Mouse (Mus musculus): ENCODE results near the gene Naa20. TPM values are rescaled to one million over a fixed set of nuclear protein-coding genes. Genes with fewer than 3 reads are reported as not detected.

Naa20 gene
- total and polyA plus RNA-seq, 2 experiments: 14.4 to 29.2 TPM

DNA sequence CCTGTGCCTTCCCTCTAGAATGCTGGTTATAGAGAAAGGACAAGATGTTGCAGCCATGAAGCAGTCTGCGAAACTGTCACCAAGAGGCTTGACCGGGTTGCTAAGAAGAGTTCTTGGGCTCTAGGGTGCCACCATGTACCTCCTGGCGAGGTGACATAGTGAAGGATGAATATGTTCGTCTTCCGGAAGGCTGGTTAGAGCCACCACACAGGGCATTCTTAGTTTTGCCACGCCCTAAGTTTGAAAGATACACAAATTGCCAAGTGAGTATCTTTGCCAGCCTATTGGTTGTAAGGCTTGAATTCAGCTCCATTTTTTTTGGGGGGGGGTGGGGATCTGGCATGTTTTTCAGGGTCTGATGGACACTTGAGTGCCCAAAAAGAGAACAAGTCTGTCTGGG is 56.2 kb downstream of the Naa20 start:
- WGBS: 80% methylated on average over 6 of the region's 6 CpGs
- Histone ChIP-seq H3K27me3 (ENCODE audit: control insufficient read depth, insufficient read depth, low read length) (no peaks in the 10 kb centered on the region; the same call in 1 of the 2 replicates), H3K4me3 (ENCODE audit: insufficient read depth, low read depth, low read length) (no peak overlapping the region), H3K27ac (replicated peaks; ENCODE audit: insufficient read depth, low read depth, low read length) (no peak overlapping the region), H3K79me2 (ENCODE audit: control insufficient read depth, insufficient read depth, low read length) (no peaks in the 10 kb centered on the region), H3K36me3 (ENCODE audit: control insufficient read depth, insufficient read depth, low read length) (no peaks in the 10 kb centered on the region), H3K9ac (ENCODE audit: low read depth, low read length) (no peak overlapping the region), H3K4me1 (ENCODE audit: control insufficient read depth, insufficient read depth, low read length) (no peaks in the 10 kb centered on the region)
- TF ChIP-seq POLR2A (IDR thresholded peaks at IDR 0.05; ENCODE audit: extremely low read depth, insufficient read depth, low read length): no peak
- DNase-seq (ENCODE audit: extremely low read depth, low read depth, low spot score): no peak

DNA sequence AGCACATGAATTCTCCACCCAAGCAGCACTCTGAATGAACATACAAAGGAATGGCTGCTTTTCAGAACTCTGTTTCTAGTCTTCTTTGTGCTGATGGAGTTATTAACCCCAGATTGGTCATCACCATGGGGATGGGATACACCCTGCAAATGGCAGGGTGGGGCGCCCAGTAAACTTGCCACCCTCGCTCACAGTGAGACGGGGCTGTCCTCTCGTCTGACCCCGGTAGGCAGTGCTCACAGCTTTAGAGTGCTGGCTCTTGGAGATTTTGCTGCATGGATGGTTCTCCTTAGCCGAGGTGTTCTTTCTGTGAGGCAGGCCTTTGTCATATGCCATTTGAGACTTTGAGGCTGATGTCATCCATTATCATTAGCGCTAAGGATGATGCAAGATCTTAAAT is 56.7 kb downstream of the Naa20 start:
- no peak overlapping the region for H3K4me3 ChIP-seq (ENCODE audit: insufficient read depth, low read depth, low read length)
- no peak overlapping the region for H3K27ac ChIP-seq (replicated peaks; ENCODE audit: insufficient read depth, low read depth, low read length)
- H3K4me1 ChIP-seq (ENCODE audit: control insufficient read depth, insufficient read depth, low read length): no peaks in the 10 kb centered on the region
- no peaks in the 10 kb centered on the region; the same call in 1 of the 2 replicates for H3K27me3 ChIP-seq (ENCODE audit: control insufficient read depth, insufficient read depth, low read length)
- H3K9ac ChIP-seq (ENCODE audit: low read depth, low read length): no peak overlapping the region
- H3K36me3 ChIP-seq (ENCODE audit: control insufficient read depth, insufficient read depth, low read length): no peaks in the 10 kb centered on the region
- WGBS: 83% methylated on average over 7 of the region's 7 CpGs
- no peaks in the 10 kb centered on the region for H3K79me2 ChIP-seq (ENCODE audit: control insufficient read depth, insufficient read depth, low read length)
- no peak for DNase-seq (ENCODE audit: extremely low read depth, low read depth, low spot score)
- TF ChIP-seq POLR2A (IDR thresholded peaks at IDR 0.05; ENCODE audit: extremely low read depth, insufficient read depth, low read length): no peak
- no peak for TF ChIP-seq CTCF (IDR thresholded peaks at IDR 0.05; ENCODE audit: low read depth, low read length)

DNA sequence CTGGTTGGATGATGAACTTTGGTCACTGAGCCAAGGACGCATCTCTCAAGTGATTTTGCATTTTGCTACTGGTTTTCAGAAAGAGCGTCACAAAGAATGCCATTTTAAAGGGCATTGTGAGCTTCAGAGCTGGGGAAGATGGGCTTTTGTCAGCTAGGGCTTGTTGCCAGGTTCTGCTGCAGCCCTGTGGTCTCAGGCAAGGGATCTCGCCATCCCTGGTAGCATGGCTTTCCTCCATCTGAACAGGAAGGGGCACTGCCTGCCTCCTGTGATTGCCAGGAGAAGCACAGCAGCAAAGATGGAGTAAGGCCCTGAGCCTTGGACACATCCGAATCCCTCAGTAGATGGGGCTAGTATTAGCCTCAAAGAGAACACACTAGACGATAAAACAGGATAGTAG is 60.0 kb downstream of the Naa20 start:
- no peaks in the 10 kb centered on the region for H3K27me3 ChIP-seq (ENCODE audit: control insufficient read depth, insufficient read depth, low read length)
- no peaks in the 10 kb centered on the region for H3K4me1 ChIP-seq (ENCODE audit: control insufficient read depth, insufficient read depth, low read length)
- no peaks in the 10 kb centered on the region for H3K36me3 ChIP-seq (ENCODE audit: control insufficient read depth, insufficient read depth, low read length)
- no peak overlapping the region for H3K9ac ChIP-seq (ENCODE audit: low read depth, low read length)
- WGBS: 84% methylated on average over 5 of the region's 5 CpGs
- H3K27ac ChIP-seq (replicated peaks; ENCODE audit: insufficient read depth, low read depth, low read length): no peak overlapping the region
- H3K4me3 ChIP-seq (ENCODE audit: insufficient read depth, low read depth, low read length): no peak overlapping the region
- no peaks in the 10 kb centered on the region for H3K79me2 ChIP-seq (ENCODE audit: control insufficient read depth, insufficient read depth, low read length)
- no peak for TF ChIP-seq CTCF (IDR thresholded peaks at IDR 0.05; ENCODE audit: low read depth, low read length)
- TF ChIP-seq POLR2A (IDR thresholded peaks at IDR 0.05; ENCODE audit: extremely low read depth, insufficient read depth, low read length): no peak
- no peak for DNase-seq (ENCODE audit: extremely low read depth, low read depth, low spot score)

Other genes starting within 250 kb of the Naa20 start
- 10.9 and 12.0 TPM in 2 replicates for gene Rin2, start 226.9 kb upstream of the Naa20 start, total RNA-seq (2014; rRNA removed)
- 3.3 and 3.4 TPM in 2 replicates for gene Rin2, start 226.9 kb upstream of the Naa20 start, polyA plus RNA-seq (2012; rRNA removed)
- 0.13 TPM in 1 of 2 replicates, not detected in the other for gene Cfap61, start 32.7 kb downstream of the Naa20 start, total RNA-seq (2014; rRNA removed)
- not detected in 2 replicates for gene Cfap61, start 32.7 kb downstream of the Naa20 start, polyA plus RNA-seq (2012; rRNA removed)
- gene Crnkl1, start 32.9 kb downstream of the Naa20 start, total RNA-seq (2014; rRNA removed): 8.1 and 8.3 TPM in 2 replicates
- 4.8 and 5.9 TPM in 2 replicates for gene Crnkl1, start 32.9 kb downstream of the Naa20 start, polyA plus RNA-seq (2012; rRNA removed)

All from liver, adult 2 months (tissue).